Mouse (Mus musculus) lung, adult 2 months (tissue): ENCODE data around the gene Prkce.

Source experiments
- CTCF ChIP-seq: fragments of 200-500 bp; IDR thresholded peaks from 2 replicates; pipeline ENCODE4 v1.5.1; 2011; ENCODE audit warnings: mild to moderate bottlenecking, low read length, control low read depth; ENCODE audit not compliant: insufficient read depth
- POLR2A ChIP-seq: fragments of 200-500 bp; IDR thresholded peaks from 2 replicates; pipeline ENCODE4 v1.6.1; 2011; ENCODE audit warnings: low read depth, mild to moderate bottlenecking, control low read depth, low read length, borderline replicate concordance; ENCODE audit errors: extremely low read depth

GRCm38 (mm10) chr17:86588704-86589449 is 421.3 kb downstream of the Prkce start:
- TF ChIP-seq CTCF (no peak), POLR2A (no peak)
